Mouse (Mus musculus) cerebral cortex, adult 2 months (tissue): ENCODE results near the gene Stmnd1.

Experiments
- WGBS: fragments of 180-500 bp; shearing (Covaris S2); methylation state at CpG from one replicate; pipeline ENCODE4 v1.1.7; 2018; 5-methylcytosine and 5-hydroxymethylcytosine counted together

The Stmnd1 gene

DNA sequence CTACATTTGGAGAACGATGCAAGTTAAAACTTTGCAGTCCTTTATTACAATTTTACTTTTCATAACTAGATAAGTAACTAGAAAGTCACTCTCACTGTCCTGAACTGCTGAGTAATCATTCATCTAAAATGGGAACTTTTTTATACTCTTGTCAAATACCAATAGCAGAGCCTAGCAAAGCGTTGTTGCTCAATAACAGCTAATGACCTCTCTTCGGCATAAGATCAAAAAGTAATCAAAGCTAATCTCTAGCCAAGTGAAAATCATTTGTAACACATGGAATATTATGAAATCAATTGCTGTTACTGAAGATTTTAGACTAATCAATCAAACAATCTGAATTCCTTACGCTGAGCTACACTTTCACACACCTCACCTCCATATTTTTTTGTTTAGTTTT lies 24.2 kb downstream of the Stmnd1 start:
- 94% methylated on average over 4 of the region's 4 CpGs for WGBS

DNA sequence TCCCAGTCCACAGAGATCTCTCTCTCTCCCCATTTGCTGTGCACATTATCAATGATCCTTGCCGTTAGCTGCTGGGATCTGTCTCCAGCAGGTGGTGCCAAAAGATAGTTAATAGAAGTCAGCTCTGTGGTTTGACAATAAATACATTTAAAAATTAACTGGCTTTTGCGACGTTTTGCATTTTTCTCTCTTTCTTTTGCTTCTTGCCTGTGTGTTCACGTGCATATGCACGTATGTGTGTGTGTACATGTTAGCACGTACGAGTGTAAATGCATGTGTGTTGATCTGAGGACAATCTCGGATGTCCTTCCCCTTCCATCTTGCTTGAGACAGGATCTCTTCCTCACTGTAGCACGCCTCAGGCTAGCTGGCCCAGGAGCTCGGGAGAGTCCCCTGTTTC lies 37.3 kb downstream of the Stmnd1 start:
- 24% methylated on average over 10 of the region's 10 CpGs for WGBS

DNA sequence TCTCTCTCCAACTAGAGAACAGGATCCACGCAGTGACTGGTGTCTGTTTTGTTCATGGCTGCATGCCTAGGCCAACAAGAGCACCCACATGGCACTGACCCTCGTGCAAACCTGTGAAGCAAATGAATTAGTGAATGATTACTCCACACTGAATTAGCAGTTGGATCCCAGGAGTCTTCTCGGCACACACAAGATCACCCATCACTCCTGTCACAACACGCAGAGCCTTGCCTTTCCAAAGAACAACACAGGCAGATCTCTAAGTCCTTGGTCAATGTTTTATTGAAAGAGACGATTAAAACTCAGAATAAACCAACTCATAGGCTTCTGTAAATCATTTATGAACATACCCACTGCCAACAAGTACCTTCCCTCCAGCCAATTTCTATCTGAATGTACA lies 39.7 kb downstream of the Stmnd1 start:
- WGBS, result 85% methylated on average over 5 of the region's 5 CpGs

DNA sequence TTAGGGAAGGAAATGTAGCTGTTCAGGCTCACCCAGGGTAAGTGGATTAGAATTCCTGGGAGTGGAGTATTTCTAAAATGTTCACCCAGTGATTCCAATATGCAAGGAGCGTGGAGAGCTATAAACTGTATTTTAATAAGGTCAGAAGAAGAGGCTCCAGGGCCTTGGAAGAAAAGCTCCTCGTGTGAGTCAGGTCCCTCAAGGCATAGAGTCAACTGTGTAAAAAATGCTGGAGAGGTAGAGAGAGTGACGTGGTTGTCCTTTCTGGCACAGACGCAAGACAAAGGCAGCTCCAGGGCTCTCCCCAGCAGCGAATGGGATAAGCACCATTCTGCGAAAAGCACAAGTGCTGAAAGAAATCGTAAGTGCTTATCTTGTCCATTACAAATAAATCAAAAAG lies 41.6 kb downstream of the Stmnd1 start:
- 94% methylated on average over 7 of the region's 7 CpGs for WGBS

DNA sequence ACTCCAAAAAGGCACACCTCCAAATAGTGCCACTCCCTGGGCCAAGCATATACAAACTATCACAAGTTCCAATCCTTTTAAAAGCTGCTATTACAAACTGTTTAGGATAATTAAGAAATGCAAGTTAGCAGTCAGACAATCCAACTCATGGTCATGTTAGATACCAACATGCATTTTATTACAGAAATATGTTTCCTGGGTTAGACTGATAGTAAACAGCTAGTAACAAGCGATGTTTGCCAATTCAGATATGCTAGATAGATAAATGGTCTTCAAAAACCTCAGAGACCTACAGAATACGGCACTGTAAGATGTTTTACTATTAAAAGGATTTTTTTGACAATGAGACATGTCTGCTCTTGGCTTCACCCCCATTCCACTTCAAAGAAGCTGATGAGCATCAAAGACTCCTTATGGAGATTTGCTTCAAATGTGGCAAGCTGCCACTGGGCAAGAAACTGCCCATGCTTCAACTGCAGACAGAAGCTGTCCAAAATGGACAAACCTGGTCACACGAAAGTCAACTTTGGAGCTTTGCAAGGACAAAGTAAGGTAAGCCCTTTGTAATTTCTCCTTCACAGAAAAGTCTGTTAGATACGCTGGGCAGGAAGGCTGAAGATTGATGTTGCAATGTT lies 52.9 kb downstream of the Stmnd1 start:
- 86% methylated on average over 4 of the region's 4 CpGs for WGBS

DNA sequence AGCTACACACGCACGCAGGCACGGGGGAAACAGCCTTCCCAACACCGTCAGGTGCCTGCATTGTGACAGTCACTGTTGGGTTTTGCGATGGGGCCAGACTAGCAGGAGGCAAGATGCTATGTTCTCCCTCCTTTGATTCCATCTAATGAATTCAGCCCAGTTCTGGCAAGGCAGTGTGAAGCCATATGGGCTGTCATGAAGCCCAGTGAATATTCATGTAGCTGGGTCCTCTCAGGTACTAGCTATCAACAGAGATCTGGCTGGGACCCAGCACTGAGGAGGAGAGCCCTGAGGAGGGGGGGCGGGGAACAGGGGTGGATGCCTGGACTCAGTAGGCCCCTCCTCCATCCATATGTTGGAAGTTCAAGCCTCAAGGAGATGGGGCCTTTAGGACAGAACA lies 61.5 kb downstream of the Stmnd1 start:
- WGBS, result 45% methylated on average over 6 of the region's 6 CpGs

DNA sequence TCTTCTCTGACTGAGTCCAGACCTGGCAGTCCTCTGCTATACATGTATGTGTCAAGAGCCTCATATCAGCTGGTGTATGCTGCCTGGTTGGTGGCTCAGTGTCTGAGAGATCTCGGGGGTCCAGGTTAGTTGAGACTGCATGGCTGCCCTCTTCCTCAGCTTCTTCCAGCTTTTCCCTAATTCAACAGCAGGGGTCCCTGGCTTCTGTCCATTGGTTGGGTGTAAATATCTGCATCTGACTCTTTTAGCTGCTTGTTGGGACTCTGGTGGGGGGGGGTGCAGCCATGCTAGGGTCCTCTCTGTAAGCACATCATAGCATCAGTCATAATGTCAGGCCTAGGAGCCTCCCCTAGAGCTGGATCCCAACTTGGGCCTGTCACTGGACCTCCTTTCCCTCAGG lies 62.8 kb downstream of the Stmnd1 start:
- WGBS, result 85% methylated on average over 1 of the region's 1 CpGs

DNA sequence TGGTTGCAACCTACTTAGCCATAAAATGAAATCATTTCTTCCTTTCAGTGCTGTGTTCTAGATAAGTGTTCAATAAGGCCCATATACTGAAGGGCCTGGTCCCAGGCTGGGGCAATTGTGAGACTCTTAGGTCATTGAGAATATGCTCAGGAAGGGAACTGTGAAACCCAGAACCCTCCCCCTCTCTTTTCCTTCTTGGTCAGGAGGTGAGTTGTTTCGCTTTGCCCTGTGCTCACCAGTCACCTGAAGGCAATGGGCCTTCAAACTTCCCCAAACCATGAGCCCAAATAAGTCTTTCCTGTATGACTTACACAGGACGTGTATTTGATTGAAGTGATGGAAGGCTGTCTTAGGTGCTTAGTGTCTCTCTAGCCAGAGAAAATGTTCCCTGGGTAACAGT lies 64.3 kb downstream of the Stmnd1 start:
- WGBS, result 80% methylated on average over 2 of the region's 2 CpGs

DNA sequence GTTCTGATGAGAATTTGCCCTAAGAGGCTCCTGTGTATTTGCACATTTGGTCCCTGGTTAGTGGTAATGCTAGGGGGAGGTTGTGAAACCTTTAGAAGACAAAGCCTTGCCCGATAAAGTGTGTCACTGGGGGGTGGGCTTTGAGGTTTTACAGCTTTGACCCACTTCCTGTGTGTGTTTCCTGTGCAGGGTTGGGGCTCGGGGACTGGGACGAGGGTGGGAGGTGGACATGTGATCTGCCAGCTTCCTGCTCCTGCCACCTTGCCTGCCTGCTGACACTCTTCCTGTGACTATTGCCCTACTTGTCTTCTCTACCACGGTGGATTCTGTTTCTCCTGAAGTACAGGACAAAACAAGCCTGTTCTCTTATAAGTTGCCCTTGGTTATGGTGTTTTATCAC lies 66.4 kb downstream of the Stmnd1 start:
- 61% methylated on average over 4 of the region's 4 CpGs for WGBS

DNA sequence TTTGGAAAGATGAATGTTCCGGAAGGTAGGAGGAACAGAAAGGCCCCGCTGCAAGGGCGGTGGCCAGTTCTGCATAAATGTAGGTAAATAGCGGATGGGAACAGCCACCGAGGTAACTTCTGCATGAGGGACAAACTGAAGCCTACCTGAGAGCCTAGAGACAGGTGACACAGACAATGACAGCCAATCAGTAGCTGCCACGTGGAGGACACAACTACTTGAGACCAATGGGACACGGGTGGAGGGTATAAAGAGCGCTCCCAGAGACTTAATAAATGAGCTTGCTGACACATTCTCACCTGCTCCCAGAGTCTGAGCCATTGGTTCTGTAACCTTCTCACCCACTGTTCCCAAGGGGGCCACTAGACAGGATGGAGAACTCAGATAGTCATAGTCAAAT lies 67.1 kb downstream of the Stmnd1 start:
- 98% methylated on average over 8 of the region's 8 CpGs for WGBS

DNA sequence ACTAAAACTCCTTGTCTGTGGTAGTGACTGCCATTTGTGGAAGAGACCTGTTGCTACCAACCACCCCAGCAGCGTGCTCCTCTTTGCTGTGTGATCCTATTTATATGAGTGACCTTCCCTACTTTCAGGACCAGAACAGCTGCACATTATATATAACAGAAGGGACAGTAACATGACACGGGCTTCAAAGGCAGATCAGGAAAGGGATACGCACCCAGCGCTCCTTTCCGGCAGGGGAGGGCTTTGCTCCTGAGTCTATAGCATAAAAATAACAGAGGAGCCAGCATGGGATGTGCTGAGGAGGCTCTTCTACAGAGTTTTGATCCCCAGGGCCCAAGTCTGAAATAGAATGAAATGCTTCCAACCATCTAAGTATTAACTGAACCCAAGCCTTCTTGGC lies 67.9 kb downstream of the Stmnd1 start:
- WGBS, result 85% methylated on average over 5 of the region's 5 CpGs

DNA sequence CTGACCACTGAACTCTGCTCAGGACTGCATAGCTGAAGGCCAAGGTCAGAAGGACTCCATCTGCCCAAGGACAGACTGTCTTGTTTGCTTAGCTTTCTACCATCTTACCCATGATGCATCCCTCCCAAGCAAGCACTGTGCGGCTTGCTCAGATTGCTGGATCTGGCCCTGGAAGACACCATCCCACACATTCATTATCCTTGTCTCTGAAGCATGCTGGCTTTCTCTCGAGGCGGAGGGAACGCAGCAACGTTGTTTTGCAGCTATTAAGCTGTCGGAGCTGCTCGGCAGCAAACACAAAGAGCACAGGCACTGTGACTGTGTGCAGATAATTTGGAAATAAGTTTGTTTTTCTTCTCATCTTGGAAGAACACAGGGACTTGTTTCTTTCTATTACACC lies 69.7 kb downstream of the Stmnd1 start:
- 40% methylated on average over 7 of the region's 7 CpGs for WGBS

DNA sequence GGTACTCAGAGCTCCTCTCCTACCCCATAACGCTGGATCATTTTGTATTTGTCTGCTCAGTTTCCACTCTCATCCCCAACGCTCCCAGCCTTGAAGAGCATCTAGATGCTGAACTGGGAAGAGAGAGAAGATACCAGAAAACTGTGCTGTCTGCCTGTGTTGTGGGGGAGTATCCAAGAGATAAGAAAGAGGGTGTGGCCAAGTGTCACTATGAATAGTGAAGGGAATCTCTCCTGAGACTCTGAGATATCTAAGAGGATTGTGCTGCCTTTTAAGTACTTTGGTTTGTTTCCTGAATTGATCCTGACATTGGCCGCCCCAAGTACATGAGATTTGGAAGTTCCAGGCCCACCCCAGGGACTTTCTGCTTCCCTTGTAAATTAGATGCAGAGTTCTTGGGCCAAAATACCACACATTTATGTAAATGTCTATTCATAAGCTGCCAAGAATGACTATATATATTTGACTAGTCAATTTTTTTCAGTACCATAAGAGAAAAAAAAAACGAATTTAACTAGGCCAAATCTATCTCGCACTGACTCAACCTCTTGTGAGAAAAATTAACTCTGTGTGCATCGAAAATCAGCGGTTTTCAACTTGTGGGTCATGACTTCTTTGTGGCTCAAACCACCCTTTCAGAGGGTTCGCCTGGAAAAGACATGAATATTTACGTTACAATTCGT lies 73.5 kb downstream of the Stmnd1 start:
- WGBS, result 57% methylated on average over 10 of the region's 10 CpGs

DNA sequence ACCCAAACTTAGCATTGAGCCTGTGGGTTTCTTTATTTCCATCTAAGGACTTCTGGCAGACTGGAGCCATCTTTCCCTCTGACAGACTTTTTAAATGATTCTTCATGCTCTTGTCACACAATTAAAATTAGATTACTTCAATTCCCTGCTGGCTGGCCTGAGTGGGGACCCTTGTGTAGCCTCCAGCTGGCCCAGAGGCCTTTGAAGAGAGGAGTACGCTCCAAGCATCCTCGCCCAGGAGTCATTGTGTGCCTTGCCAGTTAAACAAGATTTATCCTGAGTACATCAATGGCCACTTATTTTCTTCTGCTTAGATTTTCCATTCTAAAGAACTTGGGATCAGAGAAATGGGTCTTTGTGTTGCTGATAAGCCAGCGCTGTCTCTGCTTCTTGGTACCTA lies 76.1 kb downstream of the Stmnd1 start:
- 74% methylated on average over 3 of the region's 3 CpGs for WGBS
